Mouse (Mus musculus): Measurements from ENCODE around the gene Casc3.
A peak's percentile ranks its signal among the peaks of the same experiment; 100 is the strongest.

Gene Casc3

DNA sequence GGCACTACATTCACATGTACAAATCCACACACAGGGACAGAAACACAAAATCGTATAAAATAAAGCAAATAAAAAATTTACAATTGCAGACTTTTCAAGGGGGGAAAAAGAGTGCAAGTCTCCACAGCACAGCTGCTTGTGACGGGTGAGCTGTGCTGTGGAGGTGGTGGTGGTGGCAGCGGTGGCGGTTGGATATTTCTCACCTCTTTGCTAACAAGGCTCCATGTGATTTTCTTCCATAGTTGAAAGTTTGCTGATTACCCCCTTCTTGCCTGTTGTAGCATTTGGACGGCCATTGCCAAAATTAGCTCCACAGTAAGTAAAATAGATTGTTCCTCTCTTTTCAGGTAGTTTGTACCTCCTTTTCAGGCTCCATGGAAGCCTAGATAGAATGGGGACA, at the start of gene Casc3:
Gene Casc3, plus strand, starts transcription at position 301 of the 400 bp plus-strand sequence.
- no peak for DNase-seq

DNA sequence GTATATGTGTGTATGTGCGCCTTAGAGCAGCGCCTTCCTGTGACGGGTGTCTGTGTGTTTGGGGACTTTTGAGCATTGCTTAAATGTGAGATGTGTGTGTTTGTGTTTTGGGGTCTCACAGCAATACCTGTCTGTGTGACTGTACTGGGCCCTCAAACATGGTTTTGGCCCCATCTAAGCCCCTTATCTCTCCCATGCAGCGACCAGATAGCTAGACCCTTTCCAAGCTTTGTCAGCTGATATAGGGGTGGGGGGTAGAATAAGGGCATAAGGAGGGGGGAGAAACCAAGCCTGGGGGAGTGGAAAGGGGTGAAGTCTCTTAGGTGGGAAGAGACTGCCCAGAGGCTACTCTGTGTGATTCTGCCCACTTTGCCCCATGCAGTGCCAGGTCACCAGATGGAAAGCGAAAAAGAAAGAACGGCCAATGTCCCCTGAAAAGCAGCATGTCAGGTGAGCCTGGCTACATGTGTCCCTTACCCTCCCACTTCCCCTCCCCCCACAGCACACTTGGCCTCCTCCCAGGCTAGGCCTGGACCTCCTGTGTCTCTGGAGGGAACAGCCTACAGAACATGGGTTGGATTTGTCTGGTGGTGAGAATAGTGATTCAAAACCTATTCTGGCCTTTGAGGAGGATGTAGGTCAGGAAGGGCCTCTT, 48.9 kb upstream of the Casc3 start:
- no peak for DNase-seq

DNA sequence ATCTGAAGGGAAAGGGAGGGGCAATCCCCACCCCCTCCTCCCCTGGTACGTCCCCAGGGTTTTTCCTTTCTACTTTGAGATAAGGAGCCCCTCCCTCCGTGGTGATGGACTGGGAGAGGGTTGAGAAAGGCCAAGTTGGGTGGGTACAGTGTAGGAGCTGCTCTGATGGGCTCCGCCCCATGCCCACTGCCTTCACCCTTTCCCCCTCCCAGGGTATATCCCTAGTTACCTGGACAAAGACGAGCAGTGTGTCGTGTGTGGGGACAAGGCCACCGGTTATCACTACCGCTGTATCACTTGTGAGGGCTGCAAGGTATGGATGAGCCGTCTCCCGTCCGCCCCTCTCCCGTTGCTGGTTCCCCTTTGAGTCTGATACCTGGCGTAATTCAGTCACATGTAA, 48.0 kb upstream of the Casc3 start:
- DNase-seq = no peak

DNA sequence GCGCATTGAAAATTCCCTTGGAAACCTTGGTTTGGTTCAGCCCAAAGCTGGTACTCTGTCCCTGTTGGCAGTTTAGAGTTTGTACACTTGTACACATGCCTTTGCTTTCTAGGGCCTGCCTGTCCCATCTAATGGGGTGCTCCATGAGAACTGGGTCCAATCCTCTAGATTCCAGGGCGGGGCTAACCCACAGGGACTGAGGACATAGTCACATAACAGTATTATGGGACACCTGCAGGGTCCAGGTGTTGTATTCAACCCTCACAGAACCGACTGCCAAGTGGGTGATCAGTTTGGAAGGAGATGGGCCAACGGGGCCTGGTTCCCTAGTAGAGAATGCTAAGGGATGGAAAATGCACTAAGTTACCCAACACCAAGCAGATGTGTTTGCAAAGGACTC, 42.8 kb upstream of the Casc3 start:
- DNase-seq = no peak

DNA sequence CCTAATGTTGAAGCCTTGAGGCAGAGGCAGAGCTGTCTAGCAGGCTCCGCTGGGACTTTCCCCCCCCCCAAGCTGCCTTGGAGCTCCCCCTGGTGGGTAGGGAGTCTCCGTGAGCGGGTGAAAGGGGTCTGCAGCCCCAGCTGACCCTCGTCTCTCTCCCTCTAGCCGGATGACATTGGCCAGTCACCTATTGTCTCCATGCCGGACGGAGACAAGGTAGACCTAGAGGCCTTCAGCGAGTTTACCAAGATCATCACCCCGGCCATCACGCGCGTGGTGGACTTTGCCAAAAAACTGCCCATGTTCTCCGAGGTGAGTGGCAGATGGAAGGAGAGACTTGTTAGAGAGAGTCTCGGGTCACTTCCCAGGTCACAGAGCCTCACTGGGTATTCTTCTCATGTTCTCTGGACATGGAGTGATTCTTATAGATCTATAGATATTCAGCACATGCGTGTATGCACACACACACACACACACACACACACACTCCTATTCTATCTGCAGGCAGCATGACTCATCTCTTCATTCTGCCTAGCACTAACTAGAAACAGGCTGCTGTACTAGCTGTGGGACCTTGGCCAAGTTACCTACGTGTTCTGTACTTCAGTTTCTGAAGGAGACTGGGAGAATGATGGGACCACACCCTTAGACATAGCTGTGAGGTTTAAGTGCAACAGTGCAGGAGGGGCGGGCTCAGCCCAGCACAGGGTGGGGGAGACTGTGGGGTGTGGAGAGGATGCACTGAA, 41.8 kb upstream of the Casc3 start:
- DNase-seq = no peak

DNA sequence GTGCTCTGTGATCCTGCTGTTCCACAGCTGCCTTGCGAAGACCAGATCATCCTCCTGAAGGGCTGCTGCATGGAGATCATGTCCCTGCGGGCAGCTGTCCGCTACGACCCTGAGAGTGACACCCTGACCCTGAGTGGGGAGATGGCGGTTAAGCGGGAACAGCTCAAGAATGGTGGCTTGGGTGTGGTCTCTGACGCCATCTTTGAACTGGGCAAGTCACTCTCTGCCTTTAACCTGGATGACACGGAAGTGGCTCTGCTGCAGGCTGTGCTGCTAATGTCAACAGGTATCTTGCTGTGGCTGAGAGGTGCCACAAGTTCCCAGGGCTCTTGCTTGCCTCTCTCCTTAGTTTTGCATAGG, 41.2 kb upstream of the Casc3 start:
- no peak for DNase-seq

DNA sequence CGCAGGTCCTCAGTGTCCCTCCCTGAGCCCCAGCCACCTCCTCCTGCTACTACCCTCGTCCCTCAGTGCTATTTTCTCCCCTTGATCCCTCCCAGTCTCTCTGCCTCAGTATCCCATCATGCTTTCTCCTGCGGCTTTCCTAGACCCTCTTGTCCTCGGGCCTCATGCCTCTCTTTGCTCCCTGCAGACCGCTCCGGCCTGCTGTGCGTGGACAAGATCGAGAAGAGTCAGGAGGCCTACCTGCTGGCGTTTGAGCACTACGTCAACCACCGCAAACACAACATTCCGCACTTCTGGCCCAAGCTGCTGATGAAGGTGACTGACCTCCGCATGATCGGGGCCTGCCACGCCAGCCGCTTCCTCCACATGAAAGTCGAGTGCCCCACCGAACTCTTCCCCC, 40.6 kb upstream of the Casc3 start:
- no peak for DNase-seq

DNA sequence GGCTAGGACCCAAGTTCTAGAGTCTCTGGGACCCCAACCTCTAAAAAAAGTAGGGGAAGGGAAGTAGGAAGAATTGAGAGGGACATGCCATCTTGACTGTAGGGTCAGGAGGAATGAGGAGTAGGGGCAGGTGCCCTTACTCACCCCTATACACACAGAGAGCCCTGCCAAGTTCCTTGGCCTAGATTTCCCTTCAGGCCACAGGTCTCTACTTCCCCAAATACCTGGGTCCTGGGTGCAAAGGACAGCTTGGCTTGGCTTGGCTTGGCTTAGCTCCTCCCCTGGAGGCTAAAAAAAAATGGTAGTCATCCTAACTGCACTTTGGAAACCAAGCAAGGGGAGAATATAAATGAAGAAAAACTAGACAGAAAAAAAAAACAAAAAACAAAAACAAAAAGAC, 40.0 kb upstream of the Casc3 start:
- DNase-seq = no peak

DNA sequence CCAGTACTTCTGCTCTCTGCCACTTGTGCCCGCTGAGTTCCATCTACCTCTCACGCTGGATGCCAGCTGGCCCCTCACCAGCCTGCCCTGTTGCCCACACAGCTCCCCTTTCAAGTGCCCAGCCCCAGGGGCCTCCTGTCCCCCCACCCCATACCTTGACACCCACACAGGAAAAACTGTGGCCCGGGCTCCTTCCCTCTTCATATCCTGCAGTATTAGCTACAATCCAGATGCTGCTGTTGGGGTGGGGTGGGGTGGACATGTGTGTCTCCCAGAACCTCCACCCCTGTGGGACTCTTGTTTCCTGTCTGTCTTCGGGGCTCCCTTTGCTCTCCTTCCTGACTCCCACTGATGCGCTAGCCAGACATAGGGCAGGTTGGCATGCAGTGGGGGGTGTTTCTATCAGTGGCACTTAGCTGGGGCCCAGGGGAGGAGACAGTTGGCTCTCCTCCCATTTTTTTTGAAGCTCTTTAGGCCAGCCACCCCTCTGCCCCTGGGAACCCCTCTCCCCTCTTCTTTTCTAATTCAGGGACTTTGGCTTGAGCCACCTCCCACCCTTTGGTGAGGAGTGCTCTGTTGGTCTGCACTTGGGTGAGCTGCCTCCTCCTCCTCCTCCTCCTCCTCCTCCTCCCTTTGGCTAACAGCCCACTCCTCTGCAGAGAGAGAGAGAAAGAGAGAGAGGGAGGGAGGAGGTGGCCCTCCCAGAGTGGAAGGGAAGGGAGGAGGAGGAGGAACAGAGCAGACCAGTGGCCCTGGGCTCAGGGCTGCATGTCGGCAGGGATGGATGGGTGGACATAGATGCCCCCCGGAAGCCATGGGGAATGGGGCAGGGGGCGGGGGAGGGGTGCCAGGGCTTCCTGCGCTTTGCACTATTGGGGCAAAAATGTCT, 39.0 kb upstream of the Casc3 start:
- DNase-seq = no peak

DNA sequence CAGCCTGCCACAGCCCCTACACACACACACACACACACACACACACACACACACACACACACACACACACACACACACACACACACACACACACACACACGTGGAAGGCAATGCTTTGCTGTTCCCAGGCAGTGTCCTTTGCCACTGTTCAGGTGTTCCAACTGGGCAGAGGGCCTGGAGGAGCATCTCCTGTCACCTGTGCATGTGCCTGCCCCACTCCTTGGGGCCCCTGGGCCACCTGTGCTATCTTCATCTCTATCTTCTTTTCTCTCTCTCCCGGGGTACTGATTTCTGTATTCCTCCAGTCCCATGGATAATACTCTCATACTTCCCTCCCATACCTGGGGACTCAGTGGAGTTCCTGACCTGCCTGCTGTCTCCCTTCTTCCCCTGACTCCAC, 38.4 kb upstream of the Casc3 start:
- DNase-seq = no peak

DNA sequence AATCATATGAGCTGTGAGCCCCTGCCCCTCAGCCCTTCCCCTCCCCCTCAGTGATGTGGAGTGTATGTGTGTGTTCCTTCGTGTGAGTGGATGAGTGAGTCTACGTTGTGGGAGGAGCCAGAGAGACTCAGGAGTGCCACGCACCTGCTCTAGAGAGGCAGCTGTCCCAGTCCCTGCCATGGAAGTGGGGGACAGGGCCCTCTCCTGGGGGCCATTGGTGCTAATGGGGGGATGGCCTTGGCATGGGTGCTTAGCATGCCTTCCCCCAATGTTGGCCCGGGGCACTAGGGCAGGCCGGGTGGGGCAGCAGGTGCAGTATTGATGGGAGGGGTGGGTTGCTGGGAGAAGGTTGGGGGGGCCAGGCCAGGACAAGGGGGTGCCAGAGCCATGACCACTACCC, 37.9 kb upstream of the Casc3 start:
- DNase-seq = no peak

DNA sequence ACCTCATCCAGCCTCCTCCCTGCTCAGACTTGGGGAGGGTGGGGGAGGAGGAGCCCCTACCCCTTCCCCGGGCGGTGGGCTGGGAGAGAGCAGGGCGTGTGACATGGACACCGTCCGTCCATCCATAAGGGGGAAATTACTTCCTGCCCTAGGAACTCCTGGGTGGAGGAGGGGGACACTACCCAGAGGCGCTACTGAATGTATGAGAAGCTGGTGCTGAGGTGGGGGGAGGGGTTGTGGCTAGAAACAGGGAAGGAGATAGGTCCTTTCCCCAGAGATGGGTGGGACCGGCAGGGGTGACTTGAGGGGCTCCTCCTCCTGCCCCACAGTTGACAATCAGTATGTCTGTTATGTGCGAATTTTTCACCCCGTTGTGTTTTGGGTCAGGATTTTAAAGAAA, 37.4 kb upstream of the Casc3 start:
- peak; percentile 50 for DNase-seq

DNA sequence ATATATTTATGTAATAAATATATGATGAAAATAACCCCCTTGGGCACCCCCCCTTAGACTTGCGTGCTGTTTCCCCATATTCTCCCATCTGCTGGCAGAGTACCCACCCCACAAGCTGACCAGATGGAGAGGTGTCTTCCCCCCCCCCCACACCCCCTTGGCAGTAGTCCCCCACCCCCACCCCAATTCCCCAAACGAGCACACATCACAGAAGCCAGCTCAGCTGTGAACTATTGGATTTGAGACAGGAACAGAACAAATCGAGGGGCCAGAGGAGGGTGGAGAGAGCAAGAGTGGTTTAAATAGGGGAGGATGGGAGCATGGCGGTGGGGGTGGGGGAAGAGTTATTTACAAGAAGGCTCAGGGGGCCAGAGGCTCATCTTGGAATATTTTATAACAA, 37.0 kb upstream of the Casc3 start:
- no peak for DNase-seq

DNA sequence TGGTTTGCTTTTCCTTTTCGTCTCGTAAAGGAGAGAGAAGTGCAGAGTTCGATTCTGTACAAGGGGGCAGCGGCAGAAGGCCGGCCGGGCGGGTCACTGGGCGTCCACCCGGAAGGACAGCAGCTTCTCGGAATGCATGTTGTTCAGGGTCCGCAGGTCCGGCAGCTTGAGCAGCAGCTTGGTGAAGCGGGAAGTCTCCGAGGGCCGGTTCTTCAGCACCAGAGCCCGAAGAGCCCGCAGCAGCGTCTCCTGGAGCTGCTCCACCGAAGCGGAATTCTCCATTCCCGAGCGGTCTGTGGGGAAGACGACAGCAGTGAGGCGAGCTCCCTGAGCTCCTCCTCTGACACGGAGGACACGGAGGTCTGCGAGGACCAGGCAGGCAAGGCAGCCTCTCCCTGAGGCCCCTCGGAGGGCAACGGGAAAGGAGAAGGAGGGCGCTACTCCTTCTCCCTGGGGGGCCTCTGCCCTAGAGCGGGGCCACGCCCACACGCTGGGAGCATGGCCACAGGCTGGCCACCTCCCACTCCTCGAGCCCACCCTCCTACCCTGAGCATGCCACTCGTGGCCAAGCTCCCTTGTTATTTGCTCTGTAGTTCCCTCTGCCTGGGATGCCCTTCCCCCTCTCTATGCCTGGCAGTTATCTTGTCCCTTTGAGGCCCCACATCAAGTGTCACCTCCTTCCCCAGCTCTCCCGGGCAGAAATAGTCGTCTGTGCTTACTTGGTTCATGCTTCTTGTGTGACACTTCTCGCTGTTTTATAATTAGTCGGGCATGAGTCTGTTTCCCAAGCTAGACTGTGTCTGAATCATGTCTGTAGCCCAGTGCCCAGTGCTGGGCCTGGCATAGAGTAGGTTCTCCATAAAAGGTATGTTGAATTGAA, 36.3 kb upstream of the Casc3 start:
- DNase-seq = no peak

DNA sequence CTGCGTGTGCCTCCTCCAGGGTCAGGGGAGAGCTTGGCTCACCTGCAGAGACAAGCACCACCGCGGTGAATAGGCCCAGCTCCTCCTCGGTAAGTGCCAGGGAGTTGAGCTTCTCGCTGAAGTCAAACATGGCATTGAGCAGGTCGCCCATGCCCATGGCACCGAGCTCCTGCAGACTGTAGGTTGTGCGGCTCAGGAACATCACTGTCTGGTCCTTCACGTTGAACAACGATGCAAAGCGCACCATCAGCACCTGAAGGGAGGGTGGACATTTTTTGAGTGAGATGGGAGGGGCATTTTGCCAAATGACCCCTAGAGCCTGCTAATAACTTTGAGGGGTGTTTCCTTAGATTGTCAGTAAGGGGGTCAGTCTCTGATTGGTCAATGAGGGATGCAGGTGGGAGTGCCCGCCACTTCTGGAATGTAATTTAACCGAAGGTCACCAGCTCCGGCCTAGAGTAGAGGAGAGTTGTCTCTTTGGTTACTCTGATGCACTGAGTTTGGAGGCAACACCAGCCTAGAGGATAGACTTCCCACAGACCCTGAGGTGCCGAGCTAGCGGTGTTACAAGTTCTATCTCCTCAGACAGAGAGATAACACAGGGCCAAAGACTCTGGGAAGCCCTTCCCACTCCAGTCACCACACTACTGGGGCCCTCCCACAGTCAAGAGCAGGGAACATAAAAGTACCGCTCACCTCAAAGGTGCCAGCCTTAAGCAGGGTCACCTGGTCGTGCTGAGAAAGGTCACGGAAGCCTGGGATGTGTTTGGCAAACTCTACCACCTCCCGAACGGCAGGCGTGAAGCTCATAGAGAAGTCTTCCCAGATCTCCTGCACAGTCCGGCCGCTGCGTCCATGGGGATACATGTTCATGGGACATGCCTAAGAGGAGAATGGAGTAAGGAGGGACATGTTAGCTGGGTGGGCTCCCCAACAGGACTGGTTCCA, 35.4 kb upstream of the Casc3 start:
- DNase-seq = no peak

DNA sequence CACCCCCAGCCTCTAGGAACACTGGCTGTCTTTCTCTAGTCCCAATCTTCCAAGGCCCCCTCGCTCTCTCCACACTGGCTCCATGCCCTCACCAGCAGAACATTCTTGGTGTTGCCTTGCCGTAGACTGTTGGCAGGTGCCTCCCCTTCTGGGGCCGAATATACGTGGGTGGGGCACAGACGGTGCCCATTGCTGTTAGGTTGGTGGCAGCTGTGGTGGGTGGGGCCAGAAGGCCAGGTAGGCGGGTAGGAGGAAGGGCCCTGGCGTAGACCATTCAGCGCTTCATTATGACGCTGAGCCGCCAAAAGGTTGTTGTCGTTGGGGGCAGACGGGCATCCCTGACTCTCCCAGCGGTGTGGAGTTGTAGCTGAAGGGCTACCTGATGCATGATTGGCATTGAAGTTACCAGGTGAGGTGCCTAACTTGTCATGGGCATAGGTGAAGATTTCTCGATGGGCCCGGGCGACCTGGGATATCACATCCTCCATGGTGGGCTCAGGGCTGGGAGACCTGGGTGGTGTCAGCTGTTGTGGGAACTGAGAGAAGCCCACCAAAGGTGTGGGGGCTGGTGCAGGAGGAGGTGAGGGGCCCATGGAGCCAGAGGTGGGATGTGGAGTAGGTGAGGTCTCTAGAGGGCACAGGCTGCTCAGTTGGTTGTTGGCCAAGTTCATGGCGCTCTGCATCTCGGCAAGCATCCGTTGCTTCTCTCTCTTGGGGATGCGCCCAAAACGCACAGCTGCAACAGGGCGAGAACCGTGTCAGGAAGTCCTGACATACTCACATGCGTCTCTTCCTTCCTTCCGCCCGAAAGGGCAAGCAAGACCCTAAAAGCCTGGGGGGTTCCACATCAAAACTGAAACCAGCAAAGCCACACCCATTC, 34.4 kb upstream of the Casc3 start:
- DNase-seq = no peak

DNA sequence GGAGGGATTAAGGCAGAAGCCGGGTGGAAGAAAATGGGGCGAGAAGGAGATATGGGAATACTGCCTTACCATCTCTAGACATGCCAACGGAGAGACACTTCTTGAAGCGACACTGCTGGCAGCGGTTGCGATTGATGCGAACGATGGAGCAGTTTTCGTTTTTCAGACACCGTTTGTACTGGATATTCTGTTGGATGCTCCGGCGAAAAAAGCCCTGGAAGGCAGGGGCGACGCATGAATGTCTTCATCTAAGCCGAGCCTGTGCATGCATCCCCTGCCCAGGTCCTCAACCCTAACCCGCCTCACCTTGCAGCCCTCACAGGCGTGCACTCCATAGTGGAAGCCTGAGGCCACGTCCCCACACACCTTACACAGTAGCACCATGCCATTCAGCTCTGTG, 33.6 kb upstream of the Casc3 start:
- DNase-seq = no peak

DNA sequence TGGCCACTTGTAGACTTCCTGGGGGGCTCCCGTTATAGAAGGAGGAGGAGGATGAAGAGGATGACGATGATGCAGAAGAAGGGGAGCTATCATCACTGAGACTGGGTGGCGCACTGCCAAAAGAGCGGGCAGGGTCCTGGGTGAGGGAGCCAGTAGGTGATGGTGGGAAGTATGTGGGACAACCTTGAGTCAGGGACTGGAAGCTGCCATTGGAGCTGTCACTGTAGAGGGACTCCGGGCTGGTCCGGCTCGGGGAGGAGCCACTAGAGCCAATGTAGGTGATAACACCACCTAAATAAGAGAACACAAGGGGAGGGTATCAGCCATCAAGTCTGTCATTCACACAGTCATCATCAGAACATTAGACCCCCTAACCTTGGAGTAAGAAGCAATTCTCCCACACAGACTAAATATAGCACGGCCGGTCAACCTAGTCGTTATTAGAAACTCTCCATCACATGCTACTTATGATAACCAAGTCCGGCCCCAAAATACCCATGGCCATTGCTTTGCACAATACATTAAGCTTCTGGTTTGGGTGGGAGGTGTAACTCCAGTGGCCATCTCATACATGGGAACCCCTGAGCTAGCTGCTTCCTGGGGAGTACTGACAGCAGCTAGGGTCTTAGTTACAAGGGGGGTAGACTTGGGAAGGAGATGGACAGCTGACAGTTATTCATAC, 32.7 kb upstream of the Casc3 start:
- no peak for DNase-seq

DNA sequence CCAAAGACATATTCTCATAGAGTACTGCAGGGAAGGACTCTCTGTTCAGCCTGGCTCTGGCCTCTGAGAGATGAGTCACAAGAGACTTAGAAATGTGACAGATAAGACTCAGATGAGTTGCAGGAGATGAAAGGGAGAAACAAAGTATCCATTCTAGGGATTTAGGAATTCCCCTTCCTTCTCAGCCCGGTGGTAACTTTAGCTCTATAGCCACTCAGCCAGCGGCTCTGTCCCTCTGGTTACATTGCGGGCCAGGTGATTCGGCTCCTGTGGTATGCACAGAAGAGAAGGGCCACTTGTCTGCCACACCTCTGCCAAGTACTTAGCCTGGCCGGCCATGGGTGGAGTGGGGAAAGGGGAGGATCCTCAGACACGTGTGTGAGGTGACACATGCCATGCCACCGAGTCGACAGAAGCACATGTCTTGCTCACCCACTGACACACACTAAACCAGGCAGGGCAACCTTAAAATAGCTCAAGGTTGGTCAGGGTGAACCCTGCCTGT, 32.0 kb upstream of the Casc3 start:
- DNase-seq = no peak

Data from thymus, postnatal 14 days (tissue).